Mouse (Mus musculus): ENCODE measurements around the gene Fignl1.

Gene Fignl1

DNA sequence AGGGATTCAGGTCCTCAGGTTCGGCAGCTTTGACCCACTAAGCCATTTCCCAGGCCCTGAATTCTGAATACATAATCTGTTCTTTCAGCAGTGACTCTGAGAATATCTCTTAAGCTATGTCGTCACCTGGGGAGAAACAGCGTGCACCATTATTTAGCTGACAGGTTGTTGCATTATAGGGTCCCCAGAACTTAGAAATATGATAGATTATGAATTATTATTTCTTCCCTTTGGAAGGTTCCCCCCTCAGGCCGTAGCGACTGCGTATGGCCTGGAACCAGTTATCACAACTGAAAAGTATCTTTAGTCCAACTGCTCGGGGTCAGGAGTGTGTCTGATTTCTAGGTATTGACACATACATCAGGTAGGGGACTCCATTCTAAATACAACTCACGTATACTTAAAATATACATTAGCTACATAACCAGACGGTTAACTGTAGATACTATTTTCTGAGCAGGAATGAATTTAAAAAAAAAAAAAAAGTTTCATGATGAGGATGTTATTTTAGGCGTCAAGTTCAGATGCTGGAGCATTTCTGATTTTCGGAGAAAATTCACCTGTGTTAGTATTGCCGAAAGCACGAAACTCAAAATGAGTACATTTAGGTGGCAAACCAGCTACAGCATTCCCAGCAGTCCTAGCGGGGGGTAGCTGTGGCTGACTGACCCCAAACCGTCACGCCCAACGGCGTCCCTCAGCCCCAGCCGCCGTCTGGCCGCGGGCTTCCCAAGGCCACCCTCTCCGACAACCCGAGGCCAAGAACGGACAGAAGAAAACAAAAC, 535 bp downstream of the Fignl1 start:
- no peak for DNase-seq

DNA sequence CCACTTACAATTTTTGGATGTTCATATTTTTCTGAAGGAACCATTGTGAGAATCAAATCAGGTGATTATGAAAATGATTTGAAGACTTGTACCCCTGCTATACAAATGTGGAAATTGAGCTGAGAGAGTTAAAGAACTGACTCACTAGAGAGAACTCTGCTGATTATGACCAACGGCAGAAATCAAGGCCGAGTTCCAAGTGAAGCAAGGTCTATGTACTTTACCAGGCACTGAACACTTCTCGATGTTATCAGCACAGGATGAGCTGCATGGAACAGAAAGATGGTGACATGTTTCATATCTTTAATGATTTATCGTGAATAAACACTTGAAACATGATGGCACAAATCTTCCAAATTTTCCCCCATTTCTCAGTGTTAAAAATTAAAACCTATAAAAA, 2.8 kb downstream of the Fignl1 start:
- DNase-seq: no peak

GRCm38 (mm10) chr11:11804421-11804820, 4.3 kb downstream of the Fignl1 start:
- DNase-seq: no peak

DNA sequence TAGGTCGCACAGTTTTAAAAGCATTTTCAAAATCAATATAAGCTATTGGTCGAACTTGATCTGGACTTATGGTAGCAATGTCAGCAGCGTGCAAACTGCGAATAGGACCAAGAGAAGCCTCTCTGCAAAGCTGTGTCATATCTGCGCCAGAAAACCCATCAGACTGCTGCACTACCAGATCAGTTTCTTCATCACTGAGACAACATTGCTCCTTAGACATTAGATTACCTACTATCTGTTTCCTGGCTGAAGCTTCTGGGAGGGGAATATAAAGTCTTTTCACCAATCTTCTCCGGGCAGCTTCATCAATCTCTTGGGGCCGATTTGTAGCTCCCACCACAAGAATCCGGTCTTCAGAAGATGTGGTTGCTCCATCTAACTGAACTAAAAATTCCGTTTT, 7.7 kb downstream of the Fignl1 start:
- DNase-seq: no peak

DNA sequence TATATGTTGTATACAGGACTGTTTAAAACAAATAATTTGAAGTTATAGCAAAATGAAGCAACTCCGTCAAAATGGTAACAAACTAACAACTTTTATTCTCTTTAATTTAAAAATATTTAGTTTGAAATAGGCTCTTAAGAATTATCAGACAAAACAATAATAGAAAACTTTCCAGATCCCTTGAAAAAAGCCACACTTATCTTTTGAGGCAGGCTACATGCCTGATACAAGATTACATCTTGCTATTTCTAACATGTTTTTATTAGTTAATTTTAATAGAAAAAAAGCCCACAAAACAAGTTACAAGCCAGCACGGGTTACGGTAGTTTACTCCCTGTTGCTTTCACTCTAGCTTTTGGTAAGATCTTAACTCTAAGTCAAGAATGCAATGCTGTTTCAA, 8.5 kb downstream of the Fignl1 start:
- DNase-seq: no peak

GRCm38 (mm10) chr11:11798690-11799089, 10.1 kb downstream of the Fignl1 start:
- DNase-seq: no peak

- no peak for DNase-seq
Measured at GRCm38 (mm10) chr11:11794626-11795025, 14.1 kb downstream of the Fignl1 start.

DNA sequence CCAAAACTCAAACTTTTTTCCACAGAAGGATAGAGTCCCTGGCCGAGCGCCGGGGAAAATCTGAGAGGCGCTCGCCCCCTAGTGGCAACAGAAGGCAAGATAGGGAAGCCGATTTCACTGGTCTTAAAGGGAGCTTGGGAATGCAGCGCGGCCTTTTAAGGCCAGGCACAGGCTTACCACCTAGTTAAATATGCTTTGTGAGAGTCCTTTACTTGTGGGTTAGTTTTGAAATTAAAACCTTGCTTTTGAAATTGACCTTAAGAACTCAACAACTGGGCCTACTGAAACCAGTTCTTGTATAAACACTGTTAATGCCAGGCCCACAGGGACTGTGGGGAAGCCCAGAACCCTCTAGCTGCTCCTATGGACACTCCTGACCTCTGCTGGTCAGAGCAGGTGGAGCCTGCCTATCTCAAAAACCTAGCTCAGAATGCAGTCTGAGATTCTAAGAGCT, 20.2 kb downstream of the Fignl1 start:
- peak; percentile 50 to 69 for DNase-seq

- DNase-seq: no peak
Measured at GRCm38 (mm10) chr11:11785457-11785856, 23.3 kb downstream of the Fignl1 start.

- DNase-seq: no peak
Measured at GRCm38 (mm10) chr11:11781728-11782127, 27.0 kb downstream of the Fignl1 start.

DNA sequence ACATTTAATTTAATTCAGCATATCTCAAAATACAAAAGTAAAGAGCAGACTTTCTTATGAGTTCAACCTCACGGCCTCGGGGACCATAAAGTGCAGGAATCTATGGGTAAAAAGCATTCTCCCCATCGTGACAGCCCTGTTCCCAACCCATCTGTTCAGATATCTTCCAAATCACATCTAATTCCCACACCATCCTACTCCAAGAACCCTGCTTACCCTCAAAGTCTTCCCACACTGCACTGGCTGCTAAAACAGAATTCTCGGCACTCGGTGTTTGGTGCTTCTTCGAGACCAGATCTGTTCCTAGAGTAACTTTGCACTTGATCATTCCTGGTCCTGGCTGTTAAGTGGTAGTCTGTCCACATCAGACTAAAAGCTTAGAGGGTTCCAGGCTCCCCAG, 30.4 kb downstream of the Fignl1 start:
- DNase-seq: no peak

DNA sequence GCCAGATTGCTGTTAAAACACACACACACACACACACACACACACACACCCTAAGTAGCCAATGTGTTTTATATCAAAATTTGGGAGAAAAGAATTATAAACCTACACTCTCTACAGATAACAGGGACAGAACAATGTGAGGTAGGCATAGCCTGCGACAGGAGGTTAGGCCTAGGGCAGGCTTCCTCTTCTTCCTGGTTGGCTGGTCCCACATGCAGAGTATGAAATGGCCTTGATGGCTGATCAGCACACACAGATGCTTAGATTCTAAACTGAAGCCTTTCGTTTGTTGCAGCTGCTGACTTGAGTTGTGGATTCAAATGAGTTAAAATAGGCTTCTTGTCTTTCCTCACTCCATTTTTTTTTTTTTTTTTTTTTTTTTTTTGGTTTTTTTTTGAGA, 31.0 kb downstream of the Fignl1 start:
- no peak for DNase-seq

DNA sequence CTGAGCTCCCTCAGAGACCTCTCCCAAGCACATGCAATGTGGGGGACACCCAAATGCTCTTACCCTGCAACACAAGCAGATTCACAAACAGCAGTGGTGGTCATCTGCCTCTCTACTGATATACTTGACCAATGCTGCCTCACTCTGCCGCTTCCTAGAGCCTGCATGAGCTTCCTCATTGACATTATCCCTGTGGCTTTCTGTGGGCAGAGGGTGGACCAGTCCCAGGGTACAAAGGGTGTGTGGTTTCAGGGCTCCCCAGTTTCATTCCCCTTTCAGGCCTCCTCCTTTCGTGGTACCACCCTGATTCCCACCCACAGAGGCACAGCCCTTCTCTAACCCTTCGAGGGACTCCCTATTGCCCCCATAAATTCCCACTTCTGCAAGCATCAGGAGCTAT, 31.5 kb downstream of the Fignl1 start:
- no peak for DNase-seq

GRCm38 (mm10) chr11:11776822-11777174, 32.0 kb downstream of the Fignl1 start:
- no peak for DNase-seq

GRCm38 (mm10) chr11:11776071-11776821, 32.5 kb downstream of the Fignl1 start:
- no peak for DNase-seq

GRCm38 (mm10) chr11:11774893-11775292, 33.9 kb downstream of the Fignl1 start:
- no peak for DNase-seq

- DNase-seq: no peak
Measured at GRCm38 (mm10) chr11:11774384-11774783, 34.4 kb downstream of the Fignl1 start.

DNA sequence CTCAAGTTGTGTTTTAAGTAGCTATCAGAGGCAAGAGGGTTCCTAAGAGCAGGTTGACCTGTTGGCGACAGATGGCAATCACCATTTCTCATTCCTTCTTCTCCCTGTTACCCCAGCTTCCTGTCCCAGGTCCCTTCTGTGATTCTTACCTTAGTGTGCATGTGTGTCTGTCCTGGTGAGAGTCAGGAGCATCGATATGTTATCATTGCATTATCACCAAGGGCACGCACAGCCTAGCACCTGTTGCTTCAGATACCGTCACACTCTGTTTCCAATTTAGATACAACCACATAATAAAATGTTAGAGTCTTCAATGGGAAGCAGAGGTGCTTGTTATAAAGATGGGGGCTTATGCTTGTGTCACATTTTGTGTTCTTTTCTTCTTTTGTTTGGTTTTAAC, 36.6 kb downstream of the Fignl1 start:
- no peak for DNase-seq

DNA sequence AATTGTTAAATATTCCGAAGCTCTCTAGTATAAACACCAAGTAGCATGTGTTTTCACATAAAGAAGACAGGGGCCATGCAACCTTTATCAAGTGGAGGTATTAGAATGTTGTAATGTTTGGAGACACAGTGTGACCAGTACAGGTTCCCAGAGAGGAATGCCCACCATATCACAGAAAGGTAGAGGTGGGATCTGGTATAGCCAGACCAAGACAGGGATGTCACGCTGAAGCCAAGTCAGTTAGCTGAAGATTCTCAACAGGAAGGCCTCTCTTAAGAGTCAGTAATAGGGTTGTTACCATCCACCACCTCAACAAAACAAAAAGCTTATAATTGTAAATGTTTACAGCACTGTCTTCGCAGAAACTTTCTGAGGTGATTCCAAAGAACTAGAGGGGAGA, 38.1 kb downstream of the Fignl1 start:
- DNase-seq: no peak

DNA sequence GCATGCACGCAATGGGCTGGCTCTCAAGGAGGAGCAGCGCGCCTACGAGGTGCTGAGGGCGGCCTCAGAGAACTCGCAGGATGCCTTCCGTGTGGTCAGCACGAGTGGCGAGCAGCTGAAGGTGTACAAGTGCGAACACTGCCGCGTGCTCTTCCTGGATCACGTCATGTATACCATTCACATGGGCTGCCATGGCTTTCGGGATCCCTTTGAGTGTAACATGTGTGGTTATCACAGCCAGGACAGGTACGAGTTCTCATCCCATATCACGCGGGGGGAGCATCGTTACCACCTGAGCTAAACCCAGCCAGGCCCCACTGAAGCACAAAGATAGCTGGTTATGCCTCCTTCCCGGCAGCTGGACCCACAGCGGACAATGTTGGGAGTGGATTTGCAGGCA, 39.5 kb downstream of the Fignl1 start:
- DNase-seq: no peak

- DNase-seq: no peak
Measured at GRCm38 (mm10) chr11:11768057-11768456, 40.7 kb downstream of the Fignl1 start.

DNA sequence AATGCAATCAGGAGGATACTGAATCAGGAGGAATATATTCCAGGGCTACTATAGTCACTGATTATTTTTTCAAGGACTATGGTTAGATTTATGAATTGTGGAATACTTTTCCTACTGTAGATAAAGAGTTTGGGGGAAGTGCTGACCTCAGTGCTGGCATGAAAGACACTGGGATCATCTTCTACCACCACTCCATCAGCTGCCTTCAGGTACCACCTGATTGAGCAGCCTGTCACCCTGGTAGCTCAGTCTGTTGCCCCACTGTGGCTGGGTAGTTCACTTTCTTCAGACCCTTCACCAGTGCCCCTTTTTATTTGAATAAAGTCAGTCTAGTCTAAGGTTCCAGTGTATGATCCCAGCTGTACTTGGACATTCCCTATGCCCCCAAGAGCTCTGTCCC, 42.0 kb downstream of the Fignl1 start:
- no peak for DNase-seq

- DNase-seq: no peak
Measured at GRCm38 (mm10) chr11:11766105-11766504, 42.7 kb downstream of the Fignl1 start.

DNA sequence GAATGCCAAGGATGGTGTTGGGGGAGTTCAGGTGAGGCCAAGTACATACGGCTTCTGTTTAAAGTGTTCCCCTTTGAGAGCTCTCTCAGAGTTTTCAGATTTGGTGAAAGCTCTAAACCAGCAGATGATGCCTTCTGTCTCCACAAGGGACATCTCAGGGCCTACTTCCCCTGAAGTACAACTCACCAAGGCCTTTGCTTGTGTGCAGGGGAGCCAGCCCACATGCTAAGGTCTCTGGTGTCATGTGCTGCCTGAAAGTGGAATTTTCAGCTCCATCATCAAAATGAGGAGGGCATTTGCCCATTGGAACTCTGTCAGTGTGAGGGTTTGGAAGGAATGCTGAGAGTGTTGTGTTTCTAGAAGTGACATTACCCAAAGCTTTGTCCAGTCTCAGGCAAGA, 43.3 kb downstream of the Fignl1 start:
- no peak for DNase-seq

All from cerebellum, adult 18-20 months (tissue).